Mouse (Mus musculus) G1E (cell line): ENCODE measurements around the gene Atp1a2.

Source experiments
- CTCF ChIP-seq: IDR thresholded peaks from 2 replicates; pipeline ENCODE4 v1.5.1; 2012; ENCODE audit warnings: low read depth, low read length, inconsistent platforms, mixed read lengths
- GATA1 ChIP-seq: IDR thresholded peaks from 2 replicates; pipeline ENCODE4 v1.6.1; 2012; ENCODE audit warnings: borderline replicate concordance, low read length, inconsistent platforms, mixed read lengths
- POLR2AphosphoS5 ChIP-seq: IDR thresholded peaks from 2 replicates; pipeline ENCODE4 v1.6.1; 2012; ENCODE audit warnings: low read depth, low read length, inconsistent platforms; ENCODE audit not compliant: insufficient replicate concordance

GRCm38 (mm10) chr1:172229215-172229614 is 68.6 kb downstream of the Atp1a2 start:
- no peak for TF ChIP-seq CTCF
- TF ChIP-seq POLR2AphosphoS5: no peak
- no peak for TF ChIP-seq GATA1
